Mouse (Mus musculus): Measurements from ENCODE around the gene Asic2.

Asic2 gene

GRCm38 (mm10) chr11:81531906-81532305, 436.4 kb downstream of the Asic2 start:
- no peak for DNase-seq (ENCODE audit: extremely low spot score, low read depth, low spot score)

GRCm38 (mm10) chr11:81522927-81523326, 445.3 kb downstream of the Asic2 start:
- no peak for DNase-seq (ENCODE audit: extremely low spot score, low read depth, low spot score)

- DNase-seq (ENCODE audit: extremely low spot score, low read depth, low spot score): no peak
Measured at GRCm38 (mm10) chr11:81521881-81522280, 446.4 kb downstream of the Asic2 start.

GRCm38 (mm10) chr11:81518001-81518955, 450.0 kb downstream of the Asic2 start:
- DNase-seq (ENCODE audit: extremely low spot score, low read depth, low spot score): no peak

GRCm38 (mm10) chr11:81515754-81516153, 452.5 kb downstream of the Asic2 start:
- DNase-seq (ENCODE audit: extremely low spot score, low read depth, low spot score): no peak

- no peak for DNase-seq (ENCODE audit: extremely low spot score, low read depth, low spot score)
Measured at GRCm38 (mm10) chr11:81512434-81512833, 455.8 kb downstream of the Asic2 start.

GRCm38 (mm10) chr11:81511401-81511800, 456.9 kb downstream of the Asic2 start:
- no peak for DNase-seq (ENCODE audit: extremely low spot score, low read depth, low spot score)

- DNase-seq (ENCODE audit: extremely low spot score, low read depth, low spot score): no peak
Measured at GRCm38 (mm10) chr11:81508385-81509233, 459.6 kb downstream of the Asic2 start.

- no peak for DNase-seq (ENCODE audit: extremely low spot score, low read depth, low spot score)
Measured at GRCm38 (mm10) chr11:81504791-81505430, 463.3 kb downstream of the Asic2 start.

- no peak for DNase-seq (ENCODE audit: extremely low spot score, low read depth, low spot score)
Measured at GRCm38 (mm10) chr11:81501473-81502246, 466.6 kb downstream of the Asic2 start.

- DNase-seq (ENCODE audit: extremely low spot score, low read depth, low spot score): no peak
Measured at GRCm38 (mm10) chr11:81498990-81499389, 469.3 kb downstream of the Asic2 start.

- no peak for DNase-seq (ENCODE audit: extremely low spot score, low read depth, low spot score)
Measured at GRCm38 (mm10) chr11:81497652-81498391, 470.4 kb downstream of the Asic2 start.

- no peak for DNase-seq (ENCODE audit: extremely low spot score, low read depth, low spot score)
Measured at GRCm38 (mm10) chr11:81496446-81496845, 471.8 kb downstream of the Asic2 start.

GRCm38 (mm10) chr11:81492351-81492750, 475.9 kb downstream of the Asic2 start:
- no peak for DNase-seq (ENCODE audit: extremely low spot score, low read depth, low spot score)

- no peak for DNase-seq (ENCODE audit: extremely low spot score, low read depth, low spot score)
Measured at GRCm38 (mm10) chr11:81489144-81489735, 479.0 kb downstream of the Asic2 start.

GRCm38 (mm10) chr11:81488681-81489080, 479.6 kb downstream of the Asic2 start:
- no peak for DNase-seq (ENCODE audit: extremely low spot score, low read depth, low spot score)

- no peak for DNase-seq (ENCODE audit: extremely low spot score, low read depth, low spot score)
Measured at GRCm38 (mm10) chr11:81486265-81486940, 481.9 kb downstream of the Asic2 start.

- DNase-seq (ENCODE audit: extremely low spot score, low read depth, low spot score): no peak
Measured at GRCm38 (mm10) chr11:81481198-81481597, 487.1 kb downstream of the Asic2 start.

- no peak for DNase-seq (ENCODE audit: extremely low spot score, low read depth, low spot score)
Measured at GRCm38 (mm10) chr11:81476231-81476630, 492.0 kb downstream of the Asic2 start.
